Mouse (Mus musculus): ENCODE measurements at regions not wholly inside any gene's neighbourhood (a gene's known extent, or its start where the extent isn't known, plus 50 kb on each side); places are given as distances from the start of the nearest gene placed in this dataset.
"Not testable (repeated sequence)": the region's sequence is repeated elsewhere in the genome, so short reads cannot be mapped to it uniquely, and the experiment has no call there.

GRCm38 (mm10) chr3:22681999-22682648 is 605.7 kb downstream of the Tbl1xr1 start:
- no peak for DNase-seq (ENCODE audit: low spot score in 2 of 2)

- DNase-seq (ENCODE audit: low spot score in 2 of 2): no peak
Observed at GRCm38 (mm10) chr3:22699317-22699716, 622.9 kb downstream of the Tbl1xr1 start.

- not testable (repeated sequence) for DNase-seq (ENCODE audit: low spot score in 2 of 2)
Observed at GRCm38 (mm10) chr3:22701486-22701885, 625.0 kb downstream of the Tbl1xr1 start.

GRCm38 (mm10) chr3:22705673-22706072 is 629.2 kb downstream of the Tbl1xr1 start:
- DNase-seq (ENCODE audit: low spot score in 2 of 2): no peak

GRCm38 (mm10) chr3:22745026-22745425 is 668.6 kb downstream of the Tbl1xr1 start:
- peak in 1 of 2 experiments; percentile 4 for DNase-seq (ENCODE audit: low spot score in 2 of 2)
